Mouse (Mus musculus) frontal cortex, postnatal 25 days (tissue): ENCODE data around the gene Nup205.

Experiments used
- DNase-seq, 2 experiments: peaks; one replicate each; pipeline ENCODE4 v3.0.0; 2022; ENCODE audit warnings: low spot score in 2 of 2

Nup205 gene

DNA sequence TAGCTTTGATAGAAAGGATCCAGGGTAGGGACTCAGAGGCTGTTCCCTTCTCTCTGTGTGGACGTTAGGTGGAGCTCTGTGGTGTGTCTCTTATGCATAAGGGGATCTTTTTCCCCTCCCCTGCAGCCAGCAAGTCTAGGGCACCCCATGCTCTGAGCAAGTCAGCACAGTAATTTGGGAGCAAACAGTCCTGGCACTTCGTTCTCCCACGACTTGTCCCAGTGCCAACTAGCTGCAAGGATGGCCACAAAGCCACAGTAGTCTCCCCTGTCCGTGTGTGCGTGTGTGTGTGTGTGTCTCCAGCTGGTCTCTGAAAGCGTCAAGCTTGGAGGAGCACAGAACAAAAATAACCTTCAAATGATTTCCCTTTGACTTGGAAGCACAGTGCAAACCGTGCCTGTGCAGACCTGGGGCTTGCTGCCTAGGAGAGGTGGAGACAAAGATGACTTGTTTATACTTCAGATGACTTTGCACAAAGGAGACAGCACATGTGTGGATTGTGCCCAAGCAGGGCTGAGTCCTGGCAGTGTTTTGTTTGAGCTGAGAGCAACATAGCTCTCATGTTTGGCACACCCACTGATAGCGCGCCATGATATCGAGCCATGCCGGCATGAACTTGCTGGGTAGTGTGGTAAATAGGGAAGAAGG lies 111.0 kb downstream of the Nup205 start:
- peak in 1 of 2 experiments; percentile 28 for DNase-seq

DNA sequence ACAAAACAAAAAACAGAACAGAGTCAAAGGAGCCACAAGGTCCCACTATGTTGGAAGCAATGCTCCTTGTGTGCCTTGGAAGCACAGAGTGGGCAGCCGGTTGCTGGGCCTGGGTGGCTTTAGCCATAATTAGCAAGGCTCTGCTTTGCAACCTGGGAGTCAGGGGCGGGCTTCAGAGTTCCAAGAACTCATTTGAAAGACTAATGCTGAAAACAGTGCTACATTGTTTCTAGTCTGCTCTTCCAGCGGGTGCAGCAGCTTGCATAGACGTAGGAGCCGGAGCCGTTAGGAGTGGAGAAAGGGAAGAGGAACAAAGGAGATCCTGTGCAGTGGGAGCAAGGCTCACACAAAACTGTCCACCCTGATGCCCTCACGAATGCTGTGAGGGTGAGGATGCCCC lies 111.7 kb downstream of the Nup205 start:
- no peak for DNase-seq

DNA sequence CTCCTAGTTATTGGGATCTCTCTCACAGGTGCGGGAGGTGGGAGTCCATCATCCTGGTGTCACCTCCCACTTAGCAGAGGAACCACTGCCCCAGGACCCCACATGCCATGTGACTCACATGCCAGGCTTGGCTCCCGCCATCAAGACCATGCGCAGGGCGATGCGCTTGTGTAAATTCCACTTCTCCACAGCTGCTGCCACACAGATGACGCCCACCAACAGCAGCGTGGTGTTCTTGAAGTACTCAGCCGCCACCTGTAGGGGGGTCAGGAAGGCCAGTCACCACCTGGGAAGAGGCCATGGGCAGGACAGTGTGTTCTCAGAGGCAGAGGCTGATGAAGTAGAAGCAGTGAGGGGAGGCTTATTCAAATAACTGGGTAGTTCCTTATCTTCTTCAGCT lies 112.5 kb downstream of the Nup205 start:
- no peak for DNase-seq

DNA sequence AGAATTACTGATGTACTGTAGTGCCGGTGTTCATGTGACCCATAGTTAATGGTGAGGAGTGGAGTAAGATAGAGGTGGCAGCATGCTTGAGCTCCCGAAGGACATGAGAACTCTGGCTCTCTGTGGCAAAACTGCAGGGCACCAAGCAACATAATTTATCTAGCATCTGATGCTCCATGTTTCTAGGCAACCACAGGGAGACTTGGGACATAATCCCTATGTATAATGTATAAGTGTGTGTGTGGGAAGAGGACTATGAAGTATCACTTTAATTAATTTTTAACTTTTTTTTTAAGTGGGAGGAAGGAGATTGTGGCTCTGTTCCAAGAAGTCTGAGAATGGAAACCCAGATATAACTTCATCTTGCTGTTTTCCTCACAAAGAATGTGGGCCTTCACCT lies 117.7 kb downstream of the Nup205 start:
- no peak for DNase-seq

DNA sequence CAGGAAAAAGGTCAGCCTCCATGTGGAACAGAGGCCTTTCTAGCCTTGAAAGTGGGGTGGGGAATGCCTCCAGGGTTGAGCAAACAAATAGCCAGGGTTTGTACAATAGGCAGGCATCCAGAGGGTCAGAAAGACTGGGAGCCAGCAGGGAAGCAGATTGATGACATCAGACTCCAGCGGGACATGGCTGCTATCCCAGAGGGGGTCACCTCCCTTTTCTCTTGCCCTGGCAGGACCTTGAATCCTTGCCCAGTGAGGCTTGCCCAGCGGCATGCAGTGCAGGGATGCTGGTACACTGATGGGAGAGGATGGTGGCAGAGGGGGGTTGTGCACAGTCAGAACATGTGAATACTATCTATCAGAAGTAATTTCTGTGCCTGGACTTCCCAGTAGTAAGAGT lies 119.8 kb downstream of the Nup205 start:
- DNase-seq, result no peak
